Mouse (Mus musculus): ENCODE results near the gene Ly6g6d.
A peak's percentile ranks its signal among the peaks of the same experiment; 100 is the strongest.
"Not testable (repeated sequence)": the region's sequence is repeated elsewhere in the genome, so short reads cannot be mapped to it uniquely, and the experiment has no call there.

Ly6g6d gene

DNA sequence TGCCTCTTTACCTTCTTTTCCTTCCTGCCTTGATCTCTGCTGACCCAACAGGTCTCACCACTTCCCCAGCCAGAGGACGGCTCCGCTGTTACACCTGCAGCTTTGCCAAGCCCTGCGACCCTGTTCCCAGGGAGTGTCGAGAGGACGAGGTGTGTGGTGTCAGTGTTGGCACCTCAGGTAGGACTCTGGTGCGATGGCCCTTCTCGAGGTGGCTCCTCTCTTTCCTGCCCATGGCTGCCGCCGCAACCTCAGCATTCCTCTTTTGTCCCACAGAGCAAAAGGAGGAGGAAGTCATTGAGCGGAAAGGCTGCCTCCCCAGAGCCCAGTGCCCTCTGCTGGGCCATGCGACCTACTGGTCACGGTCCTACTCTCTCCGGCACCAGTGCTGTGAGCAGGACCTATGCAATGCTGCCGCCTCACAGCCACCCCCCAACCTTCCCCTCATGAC, at the start of gene Ly6g6d:
Gene Ly6g6d (minus strand): TSS at position 280 of the 448 bp plus-strand sequence.
- DNase-seq: peak; percentile 45

- no peak for DNase-seq
Observed at GRCm38 (mm10) chr17:35127017-35127416, 49.2 kb upstream of the Ly6g6d start.

- peak; percentile 89 for DNase-seq
Observed at GRCm38 (mm10) chr17:35126206-35126611, 48.3 kb upstream of the Ly6g6d start, which contains the start of gene D17H6S53E. D17H6S53E (plus strand) TSS chr17:35126373.

GRCm38 (mm10) chr17:35125578-35125977, 47.7 kb upstream of the Ly6g6d start:
- no peak for DNase-seq

DNA sequence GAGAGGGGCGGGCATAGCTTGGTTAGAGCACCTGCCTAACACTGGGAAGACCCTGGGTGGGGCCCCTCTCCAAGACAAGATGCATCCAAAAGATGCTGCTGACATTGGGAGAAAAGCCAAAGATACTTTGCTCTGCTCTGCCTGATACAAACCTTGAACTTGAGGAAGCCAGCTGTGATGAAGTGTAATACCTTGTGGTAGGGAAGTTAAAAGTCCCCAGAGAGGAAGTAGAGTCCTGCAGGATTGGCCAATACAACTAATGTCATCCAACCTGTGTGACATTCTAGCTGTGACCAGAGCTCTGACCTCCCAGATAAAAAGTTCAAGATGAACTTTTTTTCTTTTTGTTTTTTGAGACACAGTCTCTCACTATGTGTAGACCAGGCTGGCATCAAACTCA, 47.2 kb upstream of the Ly6g6d start:
- DNase-seq: no peak

DNA sequence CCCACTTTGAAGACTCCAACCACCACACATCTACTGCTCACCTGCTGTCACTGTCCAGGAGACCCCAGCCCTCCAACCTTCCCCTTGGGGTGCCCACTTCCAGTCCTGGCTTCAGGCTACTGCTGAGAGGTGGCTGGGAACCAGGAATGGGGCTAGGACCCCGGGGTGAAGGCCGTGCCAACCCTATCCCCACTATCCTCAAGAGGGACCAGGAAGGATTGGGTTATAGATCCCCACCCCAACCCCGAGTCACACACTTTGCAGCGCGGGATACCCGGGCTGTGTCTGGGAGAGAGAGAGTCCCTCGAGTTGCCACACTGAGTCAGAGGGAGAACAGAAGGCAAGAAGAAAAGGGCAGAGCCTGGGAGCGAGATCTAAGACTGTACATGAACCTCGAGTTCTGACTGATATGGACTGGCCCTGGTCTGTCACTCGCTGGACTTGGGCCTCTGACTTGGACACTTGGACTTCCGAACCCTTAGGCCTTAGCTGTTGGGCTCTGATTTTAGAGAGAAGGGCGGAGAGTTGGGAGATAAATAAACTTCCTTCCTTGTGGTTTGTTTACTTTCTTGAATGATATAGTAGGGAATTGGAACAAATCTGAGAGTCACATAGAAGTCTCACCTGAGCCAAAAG, 46.5 kb upstream of the Ly6g6d start:
- not testable (repeated sequence) for DNase-seq

GRCm38 (mm10) chr17:35123287-35123686, 45.4 kb upstream of the Ly6g6d start:
- not testable (repeated sequence) for DNase-seq

- DNase-seq: peak; percentile 44
Observed at GRCm38 (mm10) chr17:35121871-35122303, 44.0 kb upstream of the Ly6g6d start, which contains the start of gene Csnk2b. Csnk2b (minus strand) TSS chr17:35122053.

DNA sequence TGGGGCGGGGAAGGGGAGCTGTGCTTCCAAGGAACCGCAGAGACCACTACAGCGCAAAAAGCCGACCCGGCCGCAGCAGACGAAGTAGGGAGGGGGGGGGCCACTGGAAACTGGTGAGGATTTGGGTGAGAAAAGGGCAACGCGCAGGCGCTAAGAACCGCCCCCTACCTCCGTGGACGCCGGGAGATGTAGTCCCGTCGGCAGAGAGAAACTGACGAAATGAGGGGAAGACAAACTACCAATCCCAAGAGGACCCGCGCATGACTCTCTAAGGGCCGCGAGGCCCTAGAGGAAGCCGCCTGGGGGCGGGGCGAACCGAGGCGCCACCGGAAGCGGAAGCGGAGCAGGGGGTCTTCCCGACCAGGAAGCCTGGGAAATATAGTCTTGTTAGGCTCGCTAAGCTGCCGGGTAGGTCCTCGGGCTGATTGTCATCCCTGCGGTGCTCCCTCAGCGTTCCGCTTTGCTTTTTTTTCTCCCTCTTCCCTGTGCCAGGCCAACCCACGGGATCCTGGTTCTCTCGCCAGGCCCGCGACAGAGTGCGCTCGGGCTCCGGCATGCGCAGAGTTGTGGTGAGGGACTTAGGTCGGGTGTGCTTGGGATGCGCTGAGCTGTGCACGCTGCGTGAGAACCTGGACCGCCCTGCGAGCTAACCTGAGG, 43.4 kb upstream of the Ly6g6d start, which contains the start of gene Gpank1:
Gene Gpank1 (plus strand): TSS at position 313 of the 657 bp plus-strand sequence.
- peak; percentile 96 for DNase-seq

DNA sequence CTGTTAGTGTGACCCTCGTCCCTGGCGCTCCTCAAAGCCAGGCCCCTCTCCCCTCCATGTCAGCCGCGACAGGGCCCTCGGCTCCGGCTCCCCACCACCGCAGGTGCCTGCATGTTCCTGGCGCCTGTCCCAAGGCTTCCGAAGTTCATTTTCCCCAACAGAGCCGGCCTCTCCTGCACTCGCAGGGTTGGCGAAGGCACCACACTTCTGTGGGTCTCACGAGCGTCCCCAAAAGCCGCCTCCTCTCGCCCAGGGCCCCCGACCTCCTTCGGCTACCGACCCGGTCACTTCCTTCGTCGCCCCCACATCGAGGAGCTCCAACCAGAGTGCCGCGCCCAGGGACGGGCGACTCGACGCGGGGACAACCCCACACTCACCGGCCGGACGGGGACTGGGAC, 42.9 kb upstream of the Ly6g6d start:
- no peak for DNase-seq

GRCm38 (mm10) chr17:35115046-35116019, 37.5 kb upstream of the Ly6g6d start, which contains the start of gene Ly6g5b:
Ly6g5b (minus strand) TSS chr17:35115428.
- peak; percentile 49 for DNase-seq

GRCm38 (mm10) chr17:35111774-35112173, 33.9 kb upstream of the Ly6g6d start:
- DNase-seq: no peak

DNA sequence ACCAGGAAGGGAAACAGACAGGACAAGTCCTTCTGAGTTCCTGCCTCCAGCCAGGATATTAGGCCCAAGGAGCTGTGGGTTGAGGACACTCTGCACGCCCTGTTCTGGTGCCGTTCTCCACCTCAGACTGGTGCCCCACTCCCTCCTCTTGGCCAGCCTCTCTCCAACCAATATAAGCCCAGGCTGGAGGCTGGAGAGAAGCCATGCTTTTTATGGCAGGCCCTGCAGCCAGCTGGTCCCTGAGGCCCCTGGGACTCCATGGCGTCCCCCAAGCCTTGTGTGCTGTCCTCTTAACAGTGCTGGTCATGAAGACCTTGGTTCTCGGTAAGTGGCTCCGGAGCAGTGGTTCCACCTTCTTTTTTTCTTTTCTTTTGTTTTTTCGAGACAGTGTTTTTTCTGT, 30.2 kb upstream of the Ly6g6d start, which contains the start of gene Ly6g5c:
Gene Ly6g5c (plus strand): TSS at position 183 of the 400 bp plus-strand sequence.
- no peak for DNase-seq

GRCm38 (mm10) chr17:35106522-35106921, 28.7 kb upstream of the Ly6g6d start:
- DNase-seq: no peak

- DNase-seq: peak; percentile 62
Observed at GRCm38 (mm10) chr17:35105740-35106389, 28.0 kb upstream of the Ly6g6d start.

- peak; percentile 82 for DNase-seq
Observed at GRCm38 (mm10) chr17:35104754-35105153, 26.9 kb upstream of the Ly6g6d start.

DNA sequence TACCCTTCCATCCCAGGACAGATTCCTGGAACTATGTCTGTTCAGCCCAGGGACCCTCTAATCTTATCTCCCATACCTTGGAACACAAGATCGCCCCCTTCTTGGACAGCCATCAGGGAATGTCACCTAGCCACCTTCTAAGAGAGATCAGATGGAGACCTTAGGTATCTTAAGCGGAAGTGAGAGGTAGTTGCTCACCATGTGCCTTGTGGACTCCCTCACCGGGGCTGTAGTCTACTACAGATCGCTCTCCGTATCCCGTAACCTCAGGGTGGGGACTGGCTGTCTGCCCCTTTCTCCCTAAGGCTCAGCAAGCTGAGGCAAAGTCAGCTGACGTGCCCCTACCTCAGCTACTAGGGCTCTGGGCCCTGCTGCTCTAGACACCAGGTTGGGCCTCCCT, 26.2 kb upstream of the Ly6g6d start:
- DNase-seq: no peak

DNA sequence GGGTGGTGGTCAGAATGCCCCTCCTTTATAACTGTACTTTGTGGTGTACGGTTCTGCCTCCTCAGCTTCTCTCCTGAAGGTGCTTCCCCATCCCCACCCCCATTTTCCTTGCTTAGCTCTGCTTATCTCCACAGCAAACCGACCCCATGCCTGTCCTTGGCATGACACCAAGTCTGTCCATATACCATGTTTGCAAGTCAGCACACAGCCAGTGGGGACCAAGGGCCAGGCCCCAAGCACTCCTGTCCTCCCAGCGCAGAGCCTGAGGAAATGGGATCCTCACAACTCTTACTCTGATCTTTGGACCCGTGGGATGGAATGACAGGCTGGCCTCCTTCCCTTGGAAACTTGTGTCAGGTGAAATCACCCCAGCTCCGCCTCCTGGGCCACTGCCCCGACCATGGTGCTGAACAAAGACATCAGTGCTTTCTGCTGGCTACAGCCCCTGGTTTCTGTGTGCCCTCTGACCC, 25.4 kb upstream of the Ly6g6d start:
- no peak for DNase-seq

DNA sequence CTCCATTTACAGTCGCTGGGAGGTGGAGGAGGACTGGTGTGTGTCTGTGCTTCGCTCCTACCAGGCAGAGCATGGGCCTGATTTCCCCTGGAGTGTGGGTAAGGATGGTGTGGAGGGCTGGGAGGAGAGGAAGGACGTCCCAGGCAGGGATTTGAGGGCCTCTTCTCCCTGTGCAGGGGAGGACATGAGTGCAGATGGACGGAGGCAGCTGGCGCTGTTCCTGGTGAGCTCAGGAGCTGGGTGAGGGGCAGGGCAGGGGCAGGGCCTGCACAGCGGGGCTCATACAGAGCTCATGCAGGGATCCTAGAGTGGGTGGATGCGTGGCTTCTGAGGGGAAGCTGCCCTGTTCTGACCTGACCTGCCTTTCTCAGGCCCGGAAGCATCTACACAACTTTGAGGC, 24.4 kb upstream of the Ly6g6d start:
- no peak for DNase-seq

GRCm38 (mm10) chr17:35101161-35101560, 23.3 kb upstream of the Ly6g6d start:
- DNase-seq: no peak

- no peak for DNase-seq
Observed at GRCm38 (mm10) chr17:35100196-35100765, 22.4 kb upstream of the Ly6g6d start.

All from liver (tissue).